Mouse (Mus musculus): ENCODE results near the gene Smim6. TPM values are rescaled to one million over a fixed set of nuclear protein-coding genes. Genes with fewer than 3 reads are reported as not detected.
A peak's percentile ranks its signal among the peaks of the same experiment; 100 is the strongest.

Smim6 gene
- polyA plus RNA-seq, 1 experiment from 2014 or later: 1.4 TPM

DNA sequence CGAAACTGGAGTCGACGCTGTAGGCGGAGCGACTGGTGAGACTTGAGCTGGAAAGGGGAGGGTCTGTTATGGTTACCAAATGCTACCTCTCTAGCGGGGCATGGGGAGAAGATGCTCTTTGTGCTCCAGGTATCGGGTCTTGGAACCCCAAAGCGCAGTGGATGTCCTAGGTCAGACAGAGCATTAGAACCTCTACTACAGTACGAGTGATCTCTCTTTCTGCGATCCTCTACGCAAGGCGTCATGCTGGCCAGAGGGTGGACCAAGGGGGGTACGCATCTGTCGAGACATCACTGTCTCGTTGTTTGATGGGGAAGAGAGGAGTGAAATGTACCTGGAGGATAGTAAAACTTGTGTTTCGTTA lies 21.9 kb downstream of the Smim6 start:
- WGBS: 0% methylated on average over 16 of the region's 16 CpGs
- Histone ChIP-seq H3K36me3 (ENCODE audit: control insufficient read depth, insufficient read depth, low read length) (peaks cover 33% of the 10 kb centered on the region), H3K27ac (replicated peaks; ENCODE audit: low read depth, low read length) (peak overlapping the region; percentile 78), H3K4me1 (ENCODE audit: control insufficient read depth, insufficient read depth, low read length) (peaks cover 16% of the 10 kb centered on the region), H3K9ac (ENCODE audit: low read depth, low read length) (peak overlapping the region; percentile 88), H3K27me3 (replicated peaks; ENCODE audit: control insufficient read depth, insufficient read depth, low read length) (no peaks in the 10 kb centered on the region), H3K4me2 (ENCODE audit: low read depth, low read length) (peak overlapping the region; percentile 72), H3K9me3 (ENCODE audit: control insufficient read depth, low read length) (no peaks in the 10 kb centered on the region), H3K4me3 (ENCODE audit: low read depth, low read length) (peak overlapping the region; percentile 71)
- peak; percentile 38 for ATAC-seq (ENCODE audit: low read depth)
- no peak for DNase-seq (ENCODE audit: low spot score)

GRCm38 (mm10) chr11:115939690-115940329 lies 28.0 kb downstream of the Smim6 start:
- Histone ChIP-seq H3K9me3 (ENCODE audit: control insufficient read depth, low read length) (no peaks in the 10 kb centered on the region), H3K4me2 (ENCODE audit: low read depth, low read length) (no peak overlapping the region), H3K36me3 (ENCODE audit: control insufficient read depth, insufficient read depth, low read length) (peaks cover 82% of the 10 kb centered on the region), H3K4me3 (ENCODE audit: low read depth, low read length) (no peak overlapping the region), H3K9ac (ENCODE audit: low read depth, low read length) (no peak overlapping the region), H3K27ac (replicated peaks; ENCODE audit: low read depth, low read length) (no peak overlapping the region), H3K27me3 (replicated peaks; ENCODE audit: control insufficient read depth, insufficient read depth, low read length) (no peaks in the 10 kb centered on the region), H3K4me1 (ENCODE audit: control insufficient read depth, insufficient read depth, low read length) (peaks cover 1% of the 10 kb centered on the region)
- ATAC-seq (ENCODE audit: low read depth) (no peak), DNase-seq (ENCODE audit: low spot score) (peak; percentile 79)
- 37% methylated on average over 6 of the region's 6 CpGs for WGBS

DNA sequence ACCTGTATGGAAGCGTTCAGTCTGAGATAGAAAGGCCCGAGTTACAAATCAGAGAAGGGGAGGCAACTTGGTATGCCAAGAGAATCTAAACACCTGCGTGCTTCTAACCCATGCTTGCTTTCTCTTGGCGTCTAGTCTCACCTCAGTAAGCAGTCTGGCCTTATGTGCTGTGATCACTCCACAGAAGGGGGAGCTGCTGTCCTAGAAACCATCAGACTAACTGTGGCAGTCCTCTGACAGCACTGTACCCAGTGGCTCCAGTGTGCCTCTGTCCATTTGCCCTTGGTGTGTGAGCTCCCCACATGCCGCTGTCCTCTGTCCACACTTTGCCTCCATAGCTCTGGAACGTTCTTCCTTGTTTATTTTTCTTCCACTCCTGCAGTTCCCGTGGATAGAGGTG lies 30.2 kb downstream of the Smim6 start:
- H3K9ac ChIP-seq (ENCODE audit: low read depth, low read length): no peak overlapping the region
- no peaks in the 10 kb centered on the region for H3K4me1 ChIP-seq (ENCODE audit: control insufficient read depth, insufficient read depth, low read length)
- peaks cover 85% of the 10 kb centered on the region for H3K36me3 ChIP-seq (ENCODE audit: control insufficient read depth, insufficient read depth, low read length)
- 84% methylated on average over 7 of the region's 7 CpGs for WGBS
- no peaks in the 10 kb centered on the region for H3K27me3 ChIP-seq (replicated peaks; ENCODE audit: control insufficient read depth, insufficient read depth, low read length)
- H3K4me2 ChIP-seq (ENCODE audit: low read depth, low read length): no peak overlapping the region
- ATAC-seq (ENCODE audit: low read depth) (no peak), DNase-seq (ENCODE audit: low spot score) (no peak)
- H3K27ac ChIP-seq (replicated peaks; ENCODE audit: low read depth, low read length): no peak overlapping the region
- H3K4me3 ChIP-seq (ENCODE audit: low read depth, low read length): no peak overlapping the region
- H3K9me3 ChIP-seq (ENCODE audit: control insufficient read depth, low read length): no peaks in the 10 kb centered on the region

DNA sequence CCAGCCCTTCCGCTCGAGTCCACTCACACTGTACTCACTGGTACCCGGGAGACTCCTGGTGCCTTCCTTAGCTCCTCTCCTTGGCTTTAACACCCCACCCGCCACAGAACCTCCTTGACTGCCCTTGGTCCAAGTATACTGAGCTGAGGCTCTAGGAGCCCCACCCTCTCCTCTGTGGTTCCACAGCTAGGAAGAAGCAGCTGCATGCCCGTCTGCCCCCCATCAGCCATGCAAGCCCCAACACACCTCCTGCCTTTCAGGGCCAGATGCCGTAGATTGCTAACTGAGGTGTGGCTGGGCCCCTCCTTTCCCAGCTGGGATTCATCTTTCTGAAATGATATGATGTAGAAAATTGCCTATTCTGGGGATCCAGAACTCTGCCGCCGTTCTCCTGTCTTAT lies 33.4 kb downstream of the Smim6 start:
- H3K4me2 ChIP-seq (ENCODE audit: low read depth, low read length): no peak overlapping the region
- H3K4me3 ChIP-seq (ENCODE audit: low read depth, low read length): no peak overlapping the region
- no peaks in the 10 kb centered on the region for H3K4me1 ChIP-seq (ENCODE audit: control insufficient read depth, insufficient read depth, low read length)
- H3K27me3 ChIP-seq (replicated peaks; ENCODE audit: control insufficient read depth, insufficient read depth, low read length): no peaks in the 10 kb centered on the region
- peak; percentile 74 for DNase-seq (ENCODE audit: low spot score)
- H3K9me3 ChIP-seq (ENCODE audit: control insufficient read depth, low read length): no peaks in the 10 kb centered on the region
- H3K9ac ChIP-seq (ENCODE audit: low read depth, low read length): 0 out of 2 replicates have a peak overlapping the region, but pooled peaks have one; percentile 5
- ATAC-seq (ENCODE audit: low read depth): peak; percentile 77
- H3K27ac ChIP-seq (replicated peaks; ENCODE audit: low read depth, low read length): peak overlapping the region; percentile 71
- peaks cover 78% of the 10 kb centered on the region for H3K36me3 ChIP-seq (ENCODE audit: control insufficient read depth, insufficient read depth, low read length)
- WGBS: 74% methylated on average over 7 of the region's 8 CpGs

GRCm38 (mm10) chr11:115946221-115946828 lies 34.5 kb downstream of the Smim6 start:
- peaks cover 78% of the 10 kb centered on the region for H3K36me3 ChIP-seq (ENCODE audit: control insufficient read depth, insufficient read depth, low read length)
- ATAC-seq (ENCODE audit: low read depth) (0 out of 2 replicates have a peak, but pooled peaks have one; percentile 9), DNase-seq (ENCODE audit: low spot score) (peak; percentile 71)
- no peaks in the 10 kb centered on the region for H3K9me3 ChIP-seq (ENCODE audit: control insufficient read depth, low read length)
- no peak overlapping the region for H3K4me2 ChIP-seq (ENCODE audit: low read depth, low read length)
- H3K27ac ChIP-seq (replicated peaks; ENCODE audit: low read depth, low read length): peak overlapping the region; percentile 65
- H3K27me3 ChIP-seq (replicated peaks; ENCODE audit: control insufficient read depth, insufficient read depth, low read length): no peaks in the 10 kb centered on the region
- H3K4me1 ChIP-seq (ENCODE audit: control insufficient read depth, insufficient read depth, low read length): no peaks in the 10 kb centered on the region
- no peak overlapping the region for H3K4me3 ChIP-seq (ENCODE audit: low read depth, low read length)
- H3K9ac ChIP-seq (ENCODE audit: low read depth, low read length): no peak overlapping the region
- 86% methylated on average over 9 of the region's 9 CpGs for whole genome bisulfite sequencing

- H3K4me2 ChIP-seq (ENCODE audit: low read depth, low read length): no peak overlapping the region
- H3K9ac ChIP-seq (ENCODE audit: low read depth, low read length): no peak overlapping the region
- peaks cover 75% of the 10 kb centered on the region for H3K36me3 ChIP-seq (ENCODE audit: control insufficient read depth, insufficient read depth, low read length)
- no peak overlapping the region for H3K4me3 ChIP-seq (ENCODE audit: low read depth, low read length)
- H3K4me1 ChIP-seq (ENCODE audit: control insufficient read depth, insufficient read depth, low read length): no peaks in the 10 kb centered on the region
- no peak for DNase-seq (ENCODE audit: low spot score)
- no peak for ATAC-seq (ENCODE audit: low read depth)
- no peaks in the 10 kb centered on the region for H3K9me3 ChIP-seq (ENCODE audit: control insufficient read depth, low read length)
- H3K27me3 ChIP-seq (replicated peaks; ENCODE audit: control insufficient read depth, insufficient read depth, low read length): no peaks in the 10 kb centered on the region
- H3K27ac ChIP-seq (replicated peaks; ENCODE audit: low read depth, low read length): no peak overlapping the region
- 87% methylated on average over 9 of the region's 9 CpGs for WGBS
Observed at GRCm38 (mm10) chr11:115948316-115948715, 36.5 kb downstream of the Smim6 start.

- H3K4me3 ChIP-seq (ENCODE audit: low read depth, low read length): no peak overlapping the region
- H3K27ac ChIP-seq (replicated peaks; ENCODE audit: low read depth, low read length): no peak overlapping the region; the same call in none of the 2 replicates
- H3K4me1 ChIP-seq (ENCODE audit: control insufficient read depth, insufficient read depth, low read length): no peaks in the 10 kb centered on the region; the same call in 1 of the 2 replicates
- H3K27me3 ChIP-seq (replicated peaks; ENCODE audit: control insufficient read depth, insufficient read depth, low read length): no peaks in the 10 kb centered on the region
- no peak for DNase-seq (ENCODE audit: low spot score)
- no peak for ATAC-seq (ENCODE audit: low read depth)
- no peaks in the 10 kb centered on the region for H3K9me3 ChIP-seq (ENCODE audit: control insufficient read depth, low read length)
- no peak overlapping the region for H3K4me2 ChIP-seq (ENCODE audit: low read depth, low read length)
- peaks cover 68% of the 10 kb centered on the region for H3K36me3 ChIP-seq (ENCODE audit: control insufficient read depth, insufficient read depth, low read length)
- H3K9ac ChIP-seq (ENCODE audit: low read depth, low read length): no peak overlapping the region
- 91% methylated on average over 2 of the region's 2 CpGs for WGBS
Observed at GRCm38 (mm10) chr11:115950719-115951118, 38.9 kb downstream of the Smim6 start.

DNA sequence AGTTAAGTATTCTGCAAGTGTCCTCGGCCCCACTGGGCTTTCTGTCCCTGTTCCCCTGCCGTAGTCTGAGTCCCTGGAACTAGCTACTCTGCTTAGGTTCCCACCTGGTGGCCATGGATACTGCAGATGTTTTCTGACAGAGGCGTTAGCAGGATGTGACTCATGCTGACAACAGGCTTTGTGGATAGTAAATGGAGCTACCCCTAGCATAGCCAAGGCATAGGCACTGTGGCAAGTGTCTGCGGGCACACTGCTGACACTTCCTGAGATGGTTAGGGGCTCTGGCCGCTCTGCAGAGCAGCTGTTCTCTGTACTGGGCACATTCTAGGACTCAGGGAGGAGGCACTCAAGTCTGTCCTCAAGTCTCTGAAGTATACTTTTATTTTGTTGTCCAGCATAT lies 42.9 kb downstream of the Smim6 start:
- H3K36me3 ChIP-seq (ENCODE audit: control insufficient read depth, insufficient read depth, low read length): peaks cover 60% of the 10 kb centered on the region
- H3K4me2 ChIP-seq (ENCODE audit: low read depth, low read length): no peak overlapping the region

More for the DNA sequence above, 42.9 kb downstream of the Smim6 start:
- no peak for ATAC-seq (ENCODE audit: low read depth)
- no peak for DNase-seq (ENCODE audit: low spot score)
- no peak overlapping the region for H3K9ac ChIP-seq (ENCODE audit: low read depth, low read length)
- H3K27ac ChIP-seq (replicated peaks; ENCODE audit: low read depth, low read length): peak overlapping the region; percentile 53; the same call in 1 of the 2 replicates
- H3K4me3 ChIP-seq (ENCODE audit: low read depth, low read length): no peak overlapping the region
- H3K27me3 ChIP-seq (replicated peaks; ENCODE audit: control insufficient read depth, insufficient read depth, low read length): no peaks in the 10 kb centered on the region
- H3K9me3 ChIP-seq (ENCODE audit: control insufficient read depth, low read length): no peaks in the 10 kb centered on the region
- WGBS: 83% methylated on average over 5 of the region's 5 CpGs
- peaks cover 5% of the 10 kb centered on the region; the same call in 1 of the 2 replicates for H3K4me1 ChIP-seq (ENCODE audit: control insufficient read depth, insufficient read depth, low read length)

All from embryonic facial prominence, embryonic 14.5 days (tissue).